Mouse (Mus musculus) limb, embryonic 13.5 days (tissue): Measurements from ENCODE around the gene Zbtb7b. TPM values are rescaled to one million over a fixed set of nuclear protein-coding genes. Genes with fewer than 3 reads are reported as not detected.

Experiments
- ATAC-seq: fragments of 200-750 bp; cut with Nextera tagmentation; 2 replicates; pipeline ENCODE4 v1.8.0; 2017; ENCODE audit warnings: low read depth, moderate number of reproducible peaks, moderate TSS enrichment; ENCODE audit not compliant: low FRiP score
- H3K27ac ChIP-seq: fragments of 300-500 bp; sonication (generic); 2 replicates; pipeline ENCODE4 v1.5.1; 2015; ENCODE audit warnings: inconsistent platforms, mild to moderate bottlenecking, moderate library complexity
- H3K27me3 ChIP-seq: fragments of 300-500 bp; sonication (generic); 2 replicates; pipeline ENCODE4 v1.6.1; 2015; ENCODE audit warnings: mild to moderate bottlenecking, inconsistent platforms
- H3K36me3 ChIP-seq: fragments of 300-500 bp; sonication (generic); 2 replicates; pipeline ENCODE4 v1.6.1; 2015; ENCODE audit warnings: inconsistent platforms, mild to moderate bottlenecking, moderate library complexity
- H3K4me1 ChIP-seq: fragments of 300-500 bp; sonication (generic); 2 replicates; pipeline ENCODE4 v1.6.1; 2015; ENCODE audit warnings: inconsistent platforms
- H3K4me2 ChIP-seq: fragments of 300-500 bp; sonication (generic); replicated peaks from 2 replicates; pipeline ENCODE4 v1.6.1; 2015; ENCODE audit warnings: inconsistent platforms, mild to moderate bottlenecking, moderate library complexity
- H3K4me3 ChIP-seq: fragments of 300-500 bp; sonication (generic); 2 replicates; pipeline ENCODE4 v1.5.1; 2015; ENCODE audit warnings: moderate library complexity, mild to moderate bottlenecking, inconsistent platforms
- H3K9ac ChIP-seq: fragments of 300-500 bp; sonication (generic); 2 replicates; pipeline ENCODE4 v1.6.1; 2015; ENCODE audit warnings: mild to moderate bottlenecking, inconsistent platforms
- H3K9me3 ChIP-seq: fragments of 300-500 bp; sonication (generic); 2 replicates; pipeline ENCODE4 v1.6.1; 2016; ENCODE audit warnings: inconsistent platforms
- WGBS: fragments of 180-500 bp; shearing (Covaris S2); methylation state at CpG from one replicate; pipeline ENCODE4 v1.1.7; 2015; 5-methylcytosine and 5-hydroxymethylcytosine counted together
- polyA plus RNA-seq: library from polyadenylated mRNA; unstranded; fragments of >200 nt; fragmentation: Nextera tagmentation; extraction: Ambion mirVana; gene quantifications from 2 replicates; pipeline ENCODE4 v1.2.1, GENCODE M21; 2015

The Zbtb7b gene
- polyA plus RNA-seq, 1 experiment from 2014 or later: 2.0 TPM

- Histone ChIP-seq H3K4me3 (no peak overlapping the region), H3K9ac (no peak overlapping the region), H3K9me3 (no peaks in the 10 kb centered on the region), H3K36me3 (no peaks in the 10 kb centered on the region), H3K4me2 (no peak overlapping the region), H3K27me3 (no peaks in the 10 kb centered on the region), H3K4me1 (peaks cover 7% of the 10 kb centered on the region), H3K27ac (no peak overlapping the region)
- WGBS: 44% methylated on average over 5 of the region's 5 CpGs
- ATAC-seq: no peak
These were observed 20.9 kb downstream of the Zbtb7b start for GRCm38 (mm10) chr3:89373581-89374231.

GRCm38 (mm10) chr3:89367338-89367737, 27.2 kb downstream of the Zbtb7b start:
- no peak for ATAC-seq
- no peak overlapping the region for H3K9ac ChIP-seq
- H3K9me3 ChIP-seq: no peaks in the 10 kb centered on the region
- H3K4me1 ChIP-seq: 0 out of 2 replicates have a peak, but pooled peaks cover 12% of the 10 kb centered on the region
- H3K27me3 ChIP-seq: no peaks in the 10 kb centered on the region
- no peak overlapping the region for H3K4me2 ChIP-seq
- WGBS: 60% methylated on average over 11 of the region's 11 CpGs
- H3K27ac ChIP-seq: no peak overlapping the region
- no peak overlapping the region for H3K4me3 ChIP-seq
- no peaks in the 10 kb centered on the region for H3K36me3 ChIP-seq

- no peak overlapping the region for H3K4me3 ChIP-seq
- H3K9me3 ChIP-seq: no peaks in the 10 kb centered on the region
- no peak for ATAC-seq
- H3K36me3 ChIP-seq: no peaks in the 10 kb centered on the region
- H3K4me2 ChIP-seq: no peak overlapping the region
- 0 out of 2 replicates have a peak, but pooled peaks cover 12% of the 10 kb centered on the region for H3K4me1 ChIP-seq
- no peaks in the 10 kb centered on the region for H3K27me3 ChIP-seq
- 65% methylated on average over 20 of the region's 20 CpGs for WGBS
- H3K27ac ChIP-seq: no peak overlapping the region
- 0 out of 2 replicates have a peak overlapping the region, but pooled peaks have one; percentile 25 for H3K9ac ChIP-seq
These were observed 28.8 kb downstream of the Zbtb7b start for GRCm38 (mm10) chr3:89365486-89366414.

- Histone ChIP-seq H3K4me2 (no peak within 1 kb of the TSS), H3K27me3 (no peaks in the 10 kb centered on the region), H3K9ac (0 out of 2 replicates have a peak within 1 kb of the TSS, but pooled peaks have one; percentile 25), H3K4me3 (no peak within 1 kb of the TSS), H3K4me1 (0 out of 2 replicates have a peak, but pooled peaks cover 12% of the 10 kb centered on the region), H3K27ac (no peak within 1 kb of the TSS), H3K36me3 (no peaks in the 10 kb centered on the region), H3K9me3 (no peaks in the 10 kb centered on the region)
- 90% methylated on average over 11 of the region's 11 CpGs for WGBS
- ATAC-seq: no peak
These were observed 29.5 kb downstream of the Zbtb7b start, which contains the start of gene Dcst1 for GRCm38 (mm10) chr3:89365153-89365485. Gene Dcst1 (minus strand): TSS chr3:89365253.

- no peak overlapping the region for H3K27ac ChIP-seq
- no peak for ATAC-seq
- H3K9me3 ChIP-seq: no peaks in the 10 kb centered on the region
- H3K36me3 ChIP-seq: no peaks in the 10 kb centered on the region
- no peak overlapping the region for H3K4me3 ChIP-seq
- H3K4me1 ChIP-seq: 0 out of 2 replicates have a peak, but pooled peaks cover 12% of the 10 kb centered on the region
- no peak overlapping the region for H3K4me2 ChIP-seq
- H3K27me3 ChIP-seq: no peaks in the 10 kb centered on the region
- WGBS: 71% methylated on average over 8 of the region's 8 CpGs
- no peak overlapping the region for H3K9ac ChIP-seq
These were observed 29.9 kb downstream of the Zbtb7b start for GRCm38 (mm10) chr3:89364631-89365030.

GRCm38 (mm10) chr3:89361675-89362074, 32.9 kb downstream of the Zbtb7b start, which contains the start of gene Dcst2:
Gene Dcst2 (plus strand): TSS chr3:89361975.
- Histone ChIP-seq H3K27me3 (no peaks in the 10 kb centered on the region), H3K4me3 (no peak within 1 kb of the TSS), H3K36me3 (no peaks in the 10 kb centered on the region), H3K9me3 (no peaks in the 10 kb centered on the region), H3K9ac (no peak within 1 kb of the TSS), H3K4me1 (0 out of 2 replicates have a peak, but pooled peaks cover 12% of the 10 kb centered on the region), H3K4me2 (no peak within 1 kb of the TSS), H3K27ac (no peak within 1 kb of the TSS)
- ATAC-seq: no peak
- 87% methylated on average over 7 of the region's 7 CpGs for WGBS

- no peak for ATAC-seq
- no peak overlapping the region for H3K4me3 ChIP-seq
- H3K36me3 ChIP-seq: no peaks in the 10 kb centered on the region
- H3K4me2 ChIP-seq: no peak overlapping the region
- 78% methylated on average over 3 of the region's 3 CpGs for WGBS
- 0 out of 2 replicates have a peak, but pooled peaks cover 4% of the 10 kb centered on the region for H3K4me1 ChIP-seq
- H3K9ac ChIP-seq: no peak overlapping the region
- H3K27me3 ChIP-seq: no peaks in the 10 kb centered on the region
- no peaks in the 10 kb centered on the region for H3K9me3 ChIP-seq
- no peak overlapping the region for H3K27ac ChIP-seq
These were observed 34.3 kb downstream of the Zbtb7b start for GRCm38 (mm10) chr3:89360237-89360636.

GRCm38 (mm10) chr3:89359630-89360029, 34.9 kb downstream of the Zbtb7b start:
- Histone ChIP-seq H3K4me1 (0 out of 2 replicates have a peak, but pooled peaks cover 4% of the 10 kb centered on the region), H3K9ac (no peak overlapping the region), H3K36me3 (no peaks in the 10 kb centered on the region), H3K27ac (no peak overlapping the region), H3K4me3 (no peak overlapping the region), H3K4me2 (no peak overlapping the region), H3K9me3 (no peaks in the 10 kb centered on the region), H3K27me3 (no peaks in the 10 kb centered on the region)
- no peak for ATAC-seq
- WGBS: 76% methylated on average over 6 of the region's 6 CpGs

- Histone ChIP-seq H3K27me3 (no peaks in the 10 kb centered on the region), H3K27ac (no peak overlapping the region), H3K9me3 (no peaks in the 10 kb centered on the region), H3K4me2 (no peak overlapping the region), H3K4me1 (no peaks in the 10 kb centered on the region), H3K36me3 (no peaks in the 10 kb centered on the region), H3K4me3 (no peak overlapping the region), H3K9ac (no peak overlapping the region)
- WGBS: 62% methylated on average over 9 of the region's 9 CpGs
- ATAC-seq: no peak
These were observed 38.5 kb downstream of the Zbtb7b start for GRCm38 (mm10) chr3:89356029-89356428.

GRCm38 (mm10) chr3:89355512-89355902, 39.1 kb downstream of the Zbtb7b start:
- H3K36me3 ChIP-seq: no peaks in the 10 kb centered on the region
- WGBS: 79% methylated on average over 6 of the region's 6 CpGs
- no peak; the same call in 1 of the 2 replicates for ATAC-seq
- H3K27me3 ChIP-seq: no peaks in the 10 kb centered on the region
- H3K27ac ChIP-seq: no peak overlapping the region
- no peak overlapping the region for H3K4me2 ChIP-seq
- H3K9me3 ChIP-seq: no peaks in the 10 kb centered on the region
- H3K9ac ChIP-seq: 0 out of 2 replicates have a peak overlapping the region, but pooled peaks have one; percentile 14
- peaks cover 3% of the 10 kb centered on the region for H3K4me1 ChIP-seq
- no peak overlapping the region for H3K4me3 ChIP-seq

GRCm38 (mm10) chr3:89354816-89355511, 39.6 kb downstream of the Zbtb7b start:
- Histone ChIP-seq H3K36me3 (no peaks in the 10 kb centered on the region), H3K27ac (no peak overlapping the region), H3K4me3 (no peak overlapping the region), H3K4me2 (no peak overlapping the region), H3K9ac (0 out of 2 replicates have a peak overlapping the region, but pooled peaks have one; percentile 14), H3K9me3 (no peaks in the 10 kb centered on the region), H3K27me3 (no peaks in the 10 kb centered on the region), H3K4me1 (peaks cover 7% of the 10 kb centered on the region)
- no peak for ATAC-seq
- 15% methylated on average over 5 of the region's 5 CpGs for WGBS
